Mouse (Mus musculus): ENCODE data around the gene Igsf21. TPM values are rescaled to one million over a fixed set of nuclear protein-coding genes. Genes with fewer than 3 reads are reported as not detected.

The Igsf21 gene
- not detected in 2 replicates for polyA plus RNA-seq (2015; fragmentation: Nextera tagmentation; extraction: Ambion mirVana)

DNA sequence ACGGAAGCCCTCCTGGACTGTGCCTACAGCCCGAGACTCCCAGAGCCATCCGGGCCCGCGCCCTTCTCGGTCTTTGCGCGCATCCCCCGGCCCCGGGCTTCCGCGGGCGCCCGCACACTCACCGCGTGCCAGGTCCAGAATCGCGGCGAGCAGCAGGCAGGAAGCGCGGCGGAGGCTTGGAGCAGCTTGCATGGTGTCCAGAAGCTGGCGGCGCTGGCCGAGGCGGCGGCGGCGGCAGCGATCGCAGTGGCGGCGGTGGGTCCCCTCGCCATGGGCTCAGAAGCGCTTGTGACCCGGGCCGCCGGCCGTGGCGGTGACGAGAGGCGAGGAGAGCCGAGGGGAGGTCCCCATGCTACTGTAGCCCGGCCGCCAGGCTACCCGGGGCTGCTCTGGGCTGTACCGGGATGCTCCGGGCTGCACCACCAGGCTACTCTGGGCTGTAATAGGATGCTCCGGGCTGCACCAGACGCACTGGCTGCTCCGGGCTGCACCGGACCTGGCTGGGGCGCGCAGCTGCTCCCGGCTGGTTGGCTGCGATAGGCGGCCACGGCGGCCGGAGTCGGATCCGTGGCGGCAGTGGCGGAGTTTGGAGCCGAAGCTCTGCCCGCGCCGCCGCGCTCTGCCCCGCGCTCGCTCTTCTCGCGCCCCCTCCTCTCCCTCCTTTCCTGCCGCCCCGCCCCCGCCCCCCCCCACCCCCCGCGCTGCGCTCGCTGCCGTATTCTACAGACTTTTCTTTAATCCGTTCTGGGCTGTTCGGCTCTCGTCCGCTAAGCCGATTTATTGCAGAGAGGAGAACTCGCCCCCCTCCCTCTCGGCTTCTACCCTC, at the start of gene Igsf21:
TSS of gene Igsf21 (minus strand) at position 605 of the 826 bp plus-strand sequence.
- H3K27ac ChIP-seq (ENCODE audit: low read length) = no peak within 1 kb of the TSS
- 2% methylated on average over 78 of the region's 90 CpGs for WGBS (ENCODE audit: insufficient replicate concordance)
- no peak for ATAC-seq (ENCODE audit: low read depth)
- no peak within 1 kb of the TSS for H3K4me3 ChIP-seq (ENCODE audit: low read depth, low read length)
- H3K36me3 ChIP-seq (ENCODE audit: control insufficient read depth, insufficient read depth) = no peaks in the 10 kb centered on the region
- no peaks in the 10 kb centered on the region for H3K9me3 ChIP-seq (replicated peaks; ENCODE audit: control insufficient read depth, low read length)
- H3K4me2 ChIP-seq (ENCODE audit: low read depth, low read length) = no peak within 1 kb of the TSS
- H3K27me3 ChIP-seq (ENCODE audit: control insufficient read depth, insufficient read depth, low read depth, low read length) = peaks cover 63% of the 10 kb centered on the region
- H3K9ac ChIP-seq (ENCODE audit: low read depth, low read length) = no peak within 1 kb of the TSS
- no peaks in the 10 kb centered on the region for H3K4me1 ChIP-seq (ENCODE audit: control insufficient read depth, low read depth, low read length)

DNA sequence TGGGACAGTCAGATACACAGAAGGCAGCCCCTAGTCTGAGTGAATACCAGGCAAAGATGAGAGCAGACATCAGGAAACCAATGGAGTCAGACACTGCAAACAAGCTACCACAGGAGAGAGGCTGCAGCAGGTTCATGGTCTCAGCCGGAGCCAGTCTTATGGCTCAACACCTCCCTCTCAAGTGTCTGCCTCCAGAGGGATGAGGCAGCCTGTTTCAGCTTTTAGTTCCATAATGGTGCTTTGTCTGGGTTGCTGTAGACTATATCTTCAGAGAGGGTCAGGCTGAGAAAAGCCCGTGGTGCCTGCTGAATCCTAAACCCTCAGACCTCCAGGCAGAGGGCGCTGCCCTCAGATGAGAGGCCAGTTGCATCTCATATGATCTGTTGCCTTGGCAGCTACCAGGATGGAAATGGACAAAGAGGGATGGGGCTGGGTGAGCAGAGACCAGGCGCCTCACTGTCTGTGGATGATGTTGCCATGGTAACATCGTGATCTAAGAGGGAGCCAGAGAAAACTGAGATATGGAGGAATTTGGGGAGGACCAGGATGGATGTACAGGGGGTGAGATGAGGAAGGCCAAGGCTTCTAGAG, 39.2 kb upstream of the Igsf21 start:
- WGBS (ENCODE audit: insufficient replicate concordance) = 56% methylated on average over 5 of the region's 5 CpGs
- no peak overlapping the region for H3K4me2 ChIP-seq (ENCODE audit: low read depth, low read length)

DNA sequence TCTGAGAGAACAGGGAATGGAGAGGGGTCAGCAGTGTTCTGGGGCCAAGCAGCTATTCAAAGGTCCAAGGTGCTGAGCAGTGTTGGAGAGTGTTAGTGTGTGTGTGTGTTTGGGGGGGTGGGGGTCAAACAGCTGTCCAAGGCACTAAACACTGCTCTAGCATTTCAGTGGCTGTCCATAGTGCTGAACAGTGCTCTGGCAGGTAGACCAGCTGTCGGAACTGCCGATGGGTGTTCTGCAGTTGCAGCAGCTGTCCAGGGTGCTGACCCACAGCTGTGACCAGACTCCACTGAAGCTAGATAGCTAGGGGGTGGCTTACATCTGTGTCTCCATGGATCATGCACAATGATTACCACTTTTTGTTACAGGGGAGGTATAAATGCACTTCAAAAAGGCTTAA, 36.8 kb upstream of the Igsf21 start:
- Histone ChIP-seq H3K4me1 (ENCODE audit: control insufficient read depth, low read depth, low read length) (no peaks in the 10 kb centered on the region), H3K27me3 (ENCODE audit: control insufficient read depth, insufficient read depth, low read depth, low read length) (no peaks in the 10 kb centered on the region), H3K9me3 (replicated peaks; ENCODE audit: control insufficient read depth, low read length) (no peaks in the 10 kb centered on the region), H3K27ac (ENCODE audit: low read length) (no peak overlapping the region), H3K36me3 (ENCODE audit: control insufficient read depth, insufficient read depth) (no peaks in the 10 kb centered on the region), H3K4me2 (ENCODE audit: low read depth, low read length) (no peak overlapping the region), H3K4me3 (ENCODE audit: low read depth, low read length) (no peak overlapping the region), H3K9ac (ENCODE audit: low read depth, low read length) (no peak overlapping the region)
- ATAC-seq (ENCODE audit: low read depth) = no peak
- WGBS (ENCODE audit: insufficient replicate concordance) = 0% methylated on average over 2 of the region's 2 CpGs

More for the DNA sequence above, 39.2 kb upstream of the Igsf21 start:
- no peaks in the 10 kb centered on the region for H3K4me1 ChIP-seq (ENCODE audit: control insufficient read depth, low read depth, low read length)
- ATAC-seq (ENCODE audit: low read depth) = no peak
- H3K9ac ChIP-seq (ENCODE audit: low read depth, low read length) = no peak overlapping the region
- H3K27ac ChIP-seq (ENCODE audit: low read length) = no peak overlapping the region
- no peaks in the 10 kb centered on the region for H3K9me3 ChIP-seq (replicated peaks; ENCODE audit: control insufficient read depth, low read length)
- H3K36me3 ChIP-seq (ENCODE audit: control insufficient read depth, insufficient read depth) = no peaks in the 10 kb centered on the region
- no peak overlapping the region for H3K4me3 ChIP-seq (ENCODE audit: low read depth, low read length)
- no peaks in the 10 kb centered on the region for H3K27me3 ChIP-seq (ENCODE audit: control insufficient read depth, insufficient read depth, low read depth, low read length)

GRCm38 (mm10) chr4:140278269-140278668, 31.7 kb upstream of the Igsf21 start:
- Histone ChIP-seq H3K4me2 (ENCODE audit: low read depth, low read length) (no peak overlapping the region), H3K27ac (ENCODE audit: low read length) (no peak overlapping the region), H3K4me1 (ENCODE audit: control insufficient read depth, low read depth, low read length) (no peaks in the 10 kb centered on the region), H3K9me3 (replicated peaks; ENCODE audit: control insufficient read depth, low read length) (no peaks in the 10 kb centered on the region), H3K27me3 (ENCODE audit: control insufficient read depth, insufficient read depth, low read depth, low read length) (no peaks in the 10 kb centered on the region), H3K4me3 (ENCODE audit: low read depth, low read length) (no peak overlapping the region), H3K9ac (ENCODE audit: low read depth, low read length) (no peak overlapping the region), H3K36me3 (ENCODE audit: control insufficient read depth, insufficient read depth) (no peaks in the 10 kb centered on the region)
- ATAC-seq (ENCODE audit: low read depth) = no peak
- WGBS (ENCODE audit: insufficient replicate concordance) = 76% methylated on average over 2 of the region's 2 CpGs

DNA sequence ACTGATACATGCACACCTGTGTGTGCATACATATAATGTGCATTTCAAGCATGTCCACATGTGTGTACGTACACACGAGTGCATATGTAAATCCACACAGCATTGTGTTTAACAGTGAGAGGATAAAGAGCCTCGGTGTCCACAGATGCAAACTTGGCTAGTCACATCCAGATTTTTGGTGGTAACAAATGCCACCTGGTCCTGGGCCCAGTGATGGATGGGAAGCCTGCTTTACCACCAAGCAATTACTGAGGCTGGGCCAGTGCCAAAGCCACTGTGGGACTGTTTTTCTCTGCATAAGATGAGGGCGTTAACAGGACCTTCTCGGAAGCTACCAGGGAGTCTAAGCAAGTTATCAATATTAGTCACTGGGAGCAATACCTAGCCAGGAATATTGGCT, 25.3 kb upstream of the Igsf21 start:
- no peak for ATAC-seq (ENCODE audit: low read depth)
- H3K27me3 ChIP-seq (ENCODE audit: control insufficient read depth, insufficient read depth, low read depth, low read length) = no peaks in the 10 kb centered on the region

DNA sequence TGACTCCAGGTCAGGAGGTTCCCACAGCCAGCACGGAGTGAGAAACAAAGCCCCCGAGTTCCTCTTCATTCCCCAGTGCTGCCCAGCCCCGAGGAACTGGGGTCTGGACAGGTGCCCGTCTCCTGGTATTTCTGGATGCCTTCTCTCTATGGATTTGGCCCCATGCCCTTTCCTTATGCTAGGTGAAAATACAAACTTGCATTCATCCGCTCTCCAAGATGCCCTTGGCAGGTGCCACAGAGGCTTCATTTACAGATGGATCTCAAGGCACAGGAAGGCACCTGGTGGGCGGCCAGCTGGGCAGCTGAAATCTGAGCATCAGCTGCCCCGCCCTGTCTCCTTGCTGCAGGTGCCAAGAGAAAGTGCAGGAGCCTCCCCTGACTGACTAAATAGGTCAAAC, 23.9 kb upstream of the Igsf21 start:
- no peak overlapping the region for H3K27ac ChIP-seq (ENCODE audit: low read length)
- H3K9me3 ChIP-seq (replicated peaks; ENCODE audit: control insufficient read depth, low read length) = peaks cover 2% of the 10 kb centered on the region; the same call in 1 of the 2 replicates
- H3K36me3 ChIP-seq (ENCODE audit: control insufficient read depth, insufficient read depth) = no peaks in the 10 kb centered on the region
- no peaks in the 10 kb centered on the region for H3K27me3 ChIP-seq (ENCODE audit: control insufficient read depth, insufficient read depth, low read depth, low read length)
- H3K4me1 ChIP-seq (ENCODE audit: control insufficient read depth, low read depth, low read length) = no peaks in the 10 kb centered on the region
- no peak overlapping the region for H3K4me2 ChIP-seq (ENCODE audit: low read depth, low read length)
- no peak for ATAC-seq (ENCODE audit: low read depth)
- no peak overlapping the region for H3K4me3 ChIP-seq (ENCODE audit: low read depth, low read length)
- 55% methylated on average over 7 of the region's 7 CpGs for WGBS (ENCODE audit: insufficient replicate concordance)
- H3K9ac ChIP-seq (ENCODE audit: low read depth, low read length) = no peak overlapping the region

More for the DNA sequence above, 25.3 kb upstream of the Igsf21 start:
- peaks cover 2% of the 10 kb centered on the region; the same call in 1 of the 2 replicates for H3K9me3 ChIP-seq (replicated peaks; ENCODE audit: control insufficient read depth, low read length)
- no peak overlapping the region for H3K4me3 ChIP-seq (ENCODE audit: low read depth, low read length)
- no peak overlapping the region for H3K9ac ChIP-seq (ENCODE audit: low read depth, low read length)
- no peak overlapping the region for H3K27ac ChIP-seq (ENCODE audit: low read length)
- no peak overlapping the region for H3K4me2 ChIP-seq (ENCODE audit: low read depth, low read length)
- H3K4me1 ChIP-seq (ENCODE audit: control insufficient read depth, low read depth, low read length) = no peaks in the 10 kb centered on the region
- H3K36me3 ChIP-seq (ENCODE audit: control insufficient read depth, insufficient read depth) = no peaks in the 10 kb centered on the region
- WGBS (ENCODE audit: insufficient replicate concordance) = 77% methylated on average over 5 of the region's 5 CpGs

GRCm38 (mm10) chr4:140269184-140269840, 22.7 kb upstream of the Igsf21 start:
- Histone ChIP-seq H3K4me3 (ENCODE audit: low read depth, low read length) (no peak overlapping the region), H3K27ac (ENCODE audit: low read length) (no peak overlapping the region), H3K9ac (ENCODE audit: low read depth, low read length) (no peak overlapping the region), H3K27me3 (ENCODE audit: control insufficient read depth, insufficient read depth, low read depth, low read length) (no peaks in the 10 kb centered on the region), H3K9me3 (replicated peaks; ENCODE audit: control insufficient read depth, low read length) (peaks cover 2% of the 10 kb centered on the region; the same call in 1 of the 2 replicates), H3K4me2 (ENCODE audit: low read depth, low read length) (no peak overlapping the region), H3K4me1 (ENCODE audit: control insufficient read depth, low read depth, low read length) (no peaks in the 10 kb centered on the region), H3K36me3 (ENCODE audit: control insufficient read depth, insufficient read depth) (no peaks in the 10 kb centered on the region)
- WGBS (ENCODE audit: insufficient replicate concordance) = 76% methylated on average over 15 of the region's 15 CpGs
- ATAC-seq (ENCODE audit: low read depth) = no peak

GRCm38 (mm10) chr4:140267835-140268234, 21.3 kb upstream of the Igsf21 start:
- ATAC-seq (ENCODE audit: low read depth) = no peak
- no peaks in the 10 kb centered on the region for H3K36me3 ChIP-seq (ENCODE audit: control insufficient read depth, insufficient read depth)
- H3K4me3 ChIP-seq (ENCODE audit: low read depth, low read length) = no peak overlapping the region
- no peaks in the 10 kb centered on the region for H3K4me1 ChIP-seq (ENCODE audit: control insufficient read depth, low read depth, low read length)
- H3K4me2 ChIP-seq (ENCODE audit: low read depth, low read length) = no peak overlapping the region
- no peaks in the 10 kb centered on the region for H3K27me3 ChIP-seq (ENCODE audit: control insufficient read depth, insufficient read depth, low read depth, low read length)
- peaks cover 2% of the 10 kb centered on the region; the same call in 1 of the 2 replicates for H3K9me3 ChIP-seq (replicated peaks; ENCODE audit: control insufficient read depth, low read length)
- 52% methylated on average over 9 of the region's 9 CpGs for WGBS (ENCODE audit: insufficient replicate concordance)
- H3K9ac ChIP-seq (ENCODE audit: low read depth, low read length) = no peak overlapping the region
- H3K27ac ChIP-seq (ENCODE audit: low read length) = no peak overlapping the region

DNA sequence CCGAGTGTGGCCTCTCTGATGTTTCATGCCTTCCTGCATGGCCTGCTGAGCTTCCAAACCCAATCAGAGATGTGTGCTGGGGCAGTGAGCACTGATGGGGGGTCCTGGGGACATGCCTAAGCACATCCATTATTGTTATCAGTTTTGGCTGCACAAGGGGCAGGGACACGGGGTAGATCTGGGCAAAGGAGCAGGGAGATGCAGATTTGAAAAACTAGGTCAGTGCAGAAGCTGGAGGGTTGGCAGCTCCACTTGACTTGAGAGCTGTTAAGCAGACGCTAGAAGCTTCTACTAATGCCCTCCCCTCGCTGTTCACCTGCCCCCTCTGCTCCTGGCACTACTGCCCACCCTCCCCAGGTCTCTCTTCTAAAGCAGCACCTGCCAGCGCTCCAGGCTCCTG, 20.5 kb upstream of the Igsf21 start:
- WGBS (ENCODE audit: insufficient replicate concordance) = 40% methylated on average over 5 of the region's 5 CpGs
- no peaks in the 10 kb centered on the region for H3K4me1 ChIP-seq (ENCODE audit: control insufficient read depth, low read depth, low read length)
- H3K9me3 ChIP-seq (replicated peaks; ENCODE audit: control insufficient read depth, low read length) = peaks cover 2% of the 10 kb centered on the region; the same call in 1 of the 2 replicates
- no peak overlapping the region for H3K4me3 ChIP-seq (ENCODE audit: low read depth, low read length)
- no peak overlapping the region for H3K4me2 ChIP-seq (ENCODE audit: low read depth, low read length)
- no peaks in the 10 kb centered on the region for H3K27me3 ChIP-seq (ENCODE audit: control insufficient read depth, insufficient read depth, low read depth, low read length)
- no peak overlapping the region for H3K27ac ChIP-seq (ENCODE audit: low read length)
- no peak overlapping the region for H3K9ac ChIP-seq (ENCODE audit: low read depth, low read length)
- no peak for ATAC-seq (ENCODE audit: low read depth)
- H3K36me3 ChIP-seq (ENCODE audit: control insufficient read depth, insufficient read depth) = no peaks in the 10 kb centered on the region
